Mouse (Mus musculus) heart, adult 2 months (tissue): ENCODE measurements at regions not wholly inside any gene's neighbourhood (a gene's known extent, or its start where the extent isn't known, plus 50 kb on each side); places are given as distances from the start of the nearest gene placed in this dataset.

Source experiments
- CTCF ChIP-seq: fragments of 200-600 bp; IDR thresholded peaks from 2 replicates; pipeline ENCODE4 v1.8.1; 2022; ENCODE audit warnings: antibody characterized with exemption, mild to moderate bottlenecking, moderate library complexity
- POLR2A ChIP-seq: fragments of 200-500 bp; IDR thresholded peaks from 2 replicates; pipeline ENCODE4 v1.6.1; 2011; ENCODE audit warnings: mild to moderate bottlenecking, low read depth, low read length, control low read depth; ENCODE audit not compliant: insufficient read depth

- TF ChIP-seq CTCF (no peak), POLR2A (no peak)
Measured at GRCm38 (mm10) chr6:41161693-41162092, 126.4 kb upstream of the 2210010C04Rik start.
